Mouse (Mus musculus) embryonic facial prominence, embryonic 10.5 days (tissue): ENCODE results near the gene Plod1. TPM values are rescaled to one million over a fixed set of nuclear protein-coding genes. Genes with fewer than 3 reads are reported as not detected.

ENCODE experiments used
- DNase-seq: peaks from one replicate; pipeline ENCODE4 v3.0.0-alpha.2; 2017; ENCODE audit warnings: low spot score
- H3K27ac ChIP-seq: fragments of 300-500 bp; sonication (generic); replicated peaks from 2 replicates; pipeline ENCODE4 v1.5.1; 2016; ENCODE audit warnings: mild to moderate bottlenecking
- H3K27me3 ChIP-seq: fragments of 300-500 bp; sonication (generic); replicated peaks from 2 replicates; pipeline ENCODE4 v1.6.1; 2016; ENCODE audit warnings: low read depth, mild to moderate bottlenecking; ENCODE audit not compliant: poor library complexity, severe bottlenecking
- H3K36me3 ChIP-seq: fragments of 300-500 bp; sonication (generic); replicated peaks from 2 replicates; pipeline ENCODE4 v1.6.1; 2016; ENCODE audit warnings: mild to moderate bottlenecking, moderate library complexity
- H3K4me1 ChIP-seq: fragments of 300-500 bp; sonication (generic); 2 replicates; pipeline ENCODE4 v1.6.1; 2016
- H3K4me3 ChIP-seq: fragments of 300-500 bp; sonication (generic); 2 replicates; pipeline ENCODE4 v1.5.1; 2016; ENCODE audit warnings: mild to moderate bottlenecking, moderate library complexity
- H3K9me3 ChIP-seq: fragments of 300-500 bp; sonication (generic); 2 replicates; pipeline ENCODE4 v1.6.1; 2016; ENCODE audit warnings: mild to moderate bottlenecking
- WGBS: fragments of 180-500 bp; shearing (Covaris S2); methylation state at CpG from one replicate; pipeline ENCODE4 v1.1.7; 2016; 5-methylcytosine and 5-hydroxymethylcytosine counted together
- polyA plus RNA-seq: library from polyadenylated mRNA; unstranded; fragments of >200 nt; fragmentation: Nextera tagmentation; extraction: Ambion mirVana; gene quantifications from 2 replicates; pipeline ENCODE4 v1.2.1, GENCODE M21; 2016

Gene Plod1
- polyA plus RNA-seq, 1 experiment from 2014 or later = 30.9 TPM

- Histone ChIP-seq H3K36me3 (peaks cover 44% of the 10 kb centered on the region), H3K4me1 (peaks cover 13% of the 10 kb centered on the region), H3K27ac (no peak overlapping the region), H3K27me3 (no peaks in the 10 kb centered on the region), H3K4me3 (peak overlapping the region; percentile 95), H3K9me3 (no peaks in the 10 kb centered on the region)
- WGBS = 85% methylated on average over 3 of the region's 3 CpGs
- no peak for DNase-seq
These were observed 33.0 kb downstream of the Plod1 start for GRCm38 (mm10) chr4:147903601-147904000.

- Histone ChIP-seq H3K27me3 (no peaks in the 10 kb centered on the region), H3K4me3 (peak overlapping the region; percentile 95; the same call in 1 of the 2 replicates), H3K36me3 (peaks cover 50% of the 10 kb centered on the region), H3K27ac (no peak overlapping the region), H3K9me3 (no peaks in the 10 kb centered on the region), H3K4me1 (peaks cover 13% of the 10 kb centered on the region)
- 91% methylated on average over 12 of the region's 12 CpGs for WGBS
- DNase-seq = no peak
These were observed 33.6 kb downstream of the Plod1 start for GRCm38 (mm10) chr4:147902906-147903500.

- Histone ChIP-seq H3K4me3 (no peak overlapping the region), H3K27me3 (no peaks in the 10 kb centered on the region), H3K36me3 (peaks cover 75% of the 10 kb centered on the region), H3K9me3 (no peaks in the 10 kb centered on the region), H3K4me1 (peaks cover 13% of the 10 kb centered on the region), H3K27ac (no peak overlapping the region)
- DNase-seq = no peak
- WGBS = 90% methylated on average over 7 of the region's 7 CpGs
These were observed 36.1 kb downstream of the Plod1 start for GRCm38 (mm10) chr4:147900452-147900851.

GRCm38 (mm10) chr4:147897348-147897747 lies 39.2 kb downstream of the Plod1 start:
- Histone ChIP-seq H3K9me3 (no peaks in the 10 kb centered on the region), H3K36me3 (peaks cover 95% of the 10 kb centered on the region), H3K4me3 (no peak overlapping the region), H3K27ac (no peak overlapping the region), H3K27me3 (no peaks in the 10 kb centered on the region), H3K4me1 (no peaks in the 10 kb centered on the region)
- 88% methylated on average over 3 of the region's 3 CpGs for WGBS
- DNase-seq = no peak

GRCm38 (mm10) chr4:147896411-147896810 lies 40.2 kb downstream of the Plod1 start:
- H3K27ac ChIP-seq = no peak overlapping the region
- peaks cover 97% of the 10 kb centered on the region for H3K36me3 ChIP-seq
- H3K4me1 ChIP-seq = no peaks in the 10 kb centered on the region
- H3K27me3 ChIP-seq = no peaks in the 10 kb centered on the region
- no peaks in the 10 kb centered on the region for H3K9me3 ChIP-seq
- no peak for DNase-seq
- WGBS = 61% methylated on average over 1 of the region's 1 CpGs
- H3K4me3 ChIP-seq = no peak overlapping the region

- Histone ChIP-seq H3K27me3 (no peaks in the 10 kb centered on the region), H3K27ac (no peak overlapping the region), H3K4me1 (no peaks in the 10 kb centered on the region), H3K4me3 (no peak overlapping the region), H3K36me3 (peaks cover 100% of the 10 kb centered on the region), H3K9me3 (no peaks in the 10 kb centered on the region)
- no peak for DNase-seq
- WGBS = 93% methylated on average over 4 of the region's 4 CpGs
These were observed 40.7 kb downstream of the Plod1 start for GRCm38 (mm10) chr4:147895815-147896330.

- H3K36me3 ChIP-seq = peaks cover 95% of the 10 kb centered on the region
These were observed 46.2 kb downstream of the Plod1 start for GRCm38 (mm10) chr4:147890341-147890740.

GRCm38 (mm10) chr4:147888237-147888636 lies 48.3 kb downstream of the Plod1 start:
- 93% methylated on average over 4 of the region's 4 CpGs for WGBS
- Histone ChIP-seq H3K36me3 (peaks cover 95% of the 10 kb centered on the region), H3K27me3 (no peaks in the 10 kb centered on the region), H3K4me3 (no peak overlapping the region), H3K27ac (no peak overlapping the region), H3K9me3 (no peaks in the 10 kb centered on the region), H3K4me1 (no peaks in the 10 kb centered on the region)
- DNase-seq = no peak

More at GRCm38 (mm10) chr4:147890341-147890740, 46.2 kb downstream of the Plod1 start:
- no peak overlapping the region for H3K27ac ChIP-seq
- no peaks in the 10 kb centered on the region for H3K9me3 ChIP-seq
- H3K27me3 ChIP-seq = no peaks in the 10 kb centered on the region
- no peak for DNase-seq
- H3K4me1 ChIP-seq = no peaks in the 10 kb centered on the region
- 89% methylated on average over 6 of the region's 6 CpGs for WGBS
- H3K4me3 ChIP-seq = no peak overlapping the region

- no peaks in the 10 kb centered on the region for H3K27me3 ChIP-seq
- no peak overlapping the region for H3K27ac ChIP-seq
- H3K4me1 ChIP-seq = no peaks in the 10 kb centered on the region
- no peaks in the 10 kb centered on the region for H3K9me3 ChIP-seq
- peaks cover 95% of the 10 kb centered on the region for H3K36me3 ChIP-seq
- WGBS = 91% methylated on average over 7 of the region's 7 CpGs
- no peak overlapping the region for H3K4me3 ChIP-seq
- DNase-seq = no peak
These were observed 49.3 kb downstream of the Plod1 start for GRCm38 (mm10) chr4:147887277-147887676.

GRCm38 (mm10) chr4:147886158-147886557 lies 50.4 kb downstream of the Plod1 start:
- Histone ChIP-seq H3K36me3 (peaks cover 95% of the 10 kb centered on the region), H3K9me3 (no peaks in the 10 kb centered on the region), H3K27me3 (no peaks in the 10 kb centered on the region), H3K4me3 (no peak overlapping the region), H3K27ac (no peak overlapping the region), H3K4me1 (no peaks in the 10 kb centered on the region)
- no peak for DNase-seq
- 94% methylated on average over 12 of the region's 12 CpGs for WGBS

GRCm38 (mm10) chr4:147884138-147884537 lies 52.4 kb downstream of the Plod1 start:
- H3K9me3 ChIP-seq = no peaks in the 10 kb centered on the region
- H3K4me3 ChIP-seq = no peak overlapping the region
- H3K27ac ChIP-seq = no peak overlapping the region
- no peak for DNase-seq
- peaks cover 99% of the 10 kb centered on the region for H3K36me3 ChIP-seq
- H3K27me3 ChIP-seq = no peaks in the 10 kb centered on the region
- WGBS = 95% methylated on average over 3 of the region's 3 CpGs
- H3K4me1 ChIP-seq = peaks cover 5% of the 10 kb centered on the region; the same call in 1 of the 2 replicates

GRCm38 (mm10) chr4:147883041-147883440 lies 53.5 kb downstream of the Plod1 start:
- no peak overlapping the region for H3K27ac ChIP-seq
- no peaks in the 10 kb centered on the region for H3K9me3 ChIP-seq
- DNase-seq = no peak
- H3K4me3 ChIP-seq = no peak overlapping the region
- 83% methylated on average over 6 of the region's 6 CpGs for WGBS
- no peaks in the 10 kb centered on the region for H3K27me3 ChIP-seq
- peaks cover 99% of the 10 kb centered on the region for H3K36me3 ChIP-seq
- H3K4me1 ChIP-seq = peaks cover 5% of the 10 kb centered on the region; the same call in 1 of the 2 replicates

GRCm38 (mm10) chr4:147881792-147882191 lies 54.8 kb downstream of the Plod1 start:
- no peak overlapping the region for H3K4me3 ChIP-seq
- peaks cover 5% of the 10 kb centered on the region; the same call in 1 of the 2 replicates for H3K4me1 ChIP-seq
- no peaks in the 10 kb centered on the region for H3K27me3 ChIP-seq
- 92% methylated on average over 7 of the region's 7 CpGs for WGBS
- peaks cover 99% of the 10 kb centered on the region for H3K36me3 ChIP-seq
- H3K9me3 ChIP-seq = no peaks in the 10 kb centered on the region
- no peak overlapping the region for H3K27ac ChIP-seq
- DNase-seq = no peak
